Mouse (Mus musculus) heart, postnatal 25 days (tissue): ENCODE measurements around the gene Lzts2. TPM values are rescaled to one million over a fixed set of nuclear protein-coding genes. Genes with fewer than 3 reads are reported as not detected.
A peak's percentile ranks its signal among the peaks of the same experiment; 100 is the strongest.

Source experiments
- DNase-seq: peaks from one replicate; pipeline ENCODE4 v3.0.0; 2022; ENCODE audit warnings: low spot score
- intact Hi-C: fragments of 180-260 bp; cut with DNase I; formaldehyde crosslinking; loops from one replicate; pipeline ENCODE4 v1.15.1; 2025
- total RNA-seq, 2 experiments: library from RNA; stranded (reverse); gene quantifications; 2 replicates each; pipeline ENCODE4 v1.2.3; 2021

The Lzts2 gene
- total RNA-seq, 2 experiments from 2014 or later: 52.0 to 69.7 TPM

- DNase-seq: no peak
- intact Hi-C loops: loop anchor here (2.0 kb wide), 1 partner anchor 15 kb away; no protein-coding TSS in a partner anchor
These were observed 59.8 kb downstream of the Lzts2 start for GRCm38 (mm10) chr19:45073871-45074542.

DNA sequence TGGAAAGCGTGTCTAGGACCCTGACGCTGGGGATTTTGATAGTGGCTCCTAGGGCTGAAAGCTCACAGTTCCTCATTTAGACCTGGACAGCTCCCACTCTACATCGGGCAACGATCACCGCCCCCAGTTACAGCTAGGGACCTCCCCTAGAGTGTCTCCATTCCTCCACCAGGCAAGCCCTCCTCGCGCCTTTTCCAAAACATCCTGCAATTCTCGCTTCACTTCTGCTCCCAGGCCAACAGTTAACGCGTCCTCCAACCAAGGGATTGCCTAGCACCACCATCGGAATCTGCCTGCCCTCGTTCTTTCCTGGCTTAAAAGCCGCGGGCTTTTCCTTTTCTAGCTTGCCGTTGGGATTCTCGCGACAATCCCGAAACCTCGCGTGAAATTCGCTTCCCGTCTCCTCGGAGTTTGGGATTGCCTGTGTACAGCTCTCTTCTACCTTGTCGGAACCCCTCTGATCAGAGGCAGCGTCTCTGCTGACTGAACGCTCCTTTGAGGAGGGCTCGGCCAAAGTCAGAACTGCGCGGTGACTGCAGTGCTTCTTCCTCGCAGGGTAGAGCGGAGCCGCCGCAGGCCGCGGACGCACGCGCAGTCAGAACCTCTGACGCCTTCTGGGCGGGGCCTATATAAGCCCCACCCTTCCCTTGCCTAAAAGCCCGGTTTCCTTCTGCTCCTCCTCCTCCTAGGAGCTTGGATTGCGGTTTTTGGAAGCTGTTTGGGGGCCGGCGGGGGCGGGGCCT is 60.5 kb downstream of the Lzts2 start, which contains the start of gene Kazald1:
Gene Kazald1 (plus strand): TSS at position 662 of the 743 bp plus-strand sequence.
- intact Hi-C loops: loop anchor here (2.0 to 5.0 kb wide), 2 partner anchors 16 to 83 kb away; no protein-coding TSS in a partner anchor
- peak; percentile 90 for DNase-seq

DNA sequence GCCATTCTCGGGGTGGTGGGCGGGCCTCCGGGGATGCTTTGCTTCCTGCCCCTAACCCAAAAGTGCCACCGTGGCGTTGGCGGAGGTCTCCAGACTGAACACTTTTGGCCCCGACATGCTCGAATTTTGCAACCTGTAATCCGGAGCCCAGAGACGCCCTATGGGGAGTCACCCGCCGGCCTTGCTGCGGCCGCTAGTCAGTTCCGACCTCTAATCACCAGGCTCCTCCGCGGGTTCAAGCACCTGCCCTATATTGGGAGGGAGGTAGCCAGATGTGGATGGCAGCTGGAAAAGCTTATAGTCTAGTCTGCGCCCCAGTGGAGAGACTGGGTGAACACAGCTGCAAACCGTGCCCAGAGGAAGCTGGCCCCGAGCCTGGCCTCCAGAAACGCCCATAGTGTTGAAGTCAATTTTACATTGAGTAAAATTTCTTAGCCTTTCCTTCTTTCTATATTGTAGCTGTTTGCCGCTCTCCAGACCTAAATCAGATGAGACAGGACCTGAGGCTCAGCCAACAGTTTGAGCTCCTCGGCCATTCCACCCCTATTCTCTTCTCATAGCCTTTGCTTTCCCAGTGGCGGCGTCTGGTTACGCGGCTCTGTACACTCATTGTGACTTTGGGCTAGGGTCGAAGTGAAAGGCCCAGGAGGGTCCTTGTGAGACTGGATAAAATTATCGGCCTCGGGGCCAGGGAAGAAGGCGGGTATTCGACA is 61.3 kb downstream of the Lzts2 start:
- DNase-seq: no peak
- intact Hi-C loops: loop anchor here (2.0 to 5.0 kb wide), 2 partner anchors 17 to 82 kb away; no protein-coding TSS in a partner anchor

GRCm38 (mm10) chr19:45076036-45076575 is 61.9 kb downstream of the Lzts2 start:
- intact Hi-C loops: loop anchor here (5.0 kb wide), 1 partner anchor 81 kb away; no protein-coding TSS in a partner anchor
- DNase-seq: no peak

Other genes with a start within 250 kb of the Lzts2 start
- gene Slf2, start 83.3 kb upstream of the Lzts2 start, total RNA-seq: 10 to 100 TPM; 18.4 to 22.0 TPM
- gene Sema4g, start 25.3 kb upstream of the Lzts2 start, total RNA-seq: under 1 TPM; 0.26 to 0.39 TPM
- 10 to 100 TPM; 27.4 to 28.4 TPM for gene Twnk, start 8.8 kb upstream of the Lzts2 start, total RNA-seq
- 10 to 100 TPM; 54.9 to 55.4 TPM for gene Mrpl43, start 8.0 kb upstream of the Lzts2 start, total RNA-seq
- under 1 TPM in 1 of 2 experiments, not detected in 1; 0.16 TPM for gene Pdzd7, start 31.3 kb downstream of the Lzts2 start, total RNA-seq
- 10 to 100 TPM; 10.7 to 13.9 TPM for gene Sfxn3, start 33.1 kb downstream of the Lzts2 start, total RNA-seq
- gene Kazald1, start 60.8 kb downstream of the Lzts2 start, total RNA-seq: 1 to 10 TPM; 3.8 to 5.2 TPM
- not detected for gene Tlx1, start 136.3 kb downstream of the Lzts2 start, total RNA-seq
- under 1 TPM in 1 of 2 experiments, not detected in 1; 0.29 TPM for gene Lbx1, start 221.4 kb downstream of the Lzts2 start, total RNA-seq